Mouse (Mus musculus) liver, adult 2 months (tissue): Measurements from ENCODE around the gene Trpc2. TPM values are rescaled to one million over a fixed set of nuclear protein-coding genes. Genes with fewer than 3 reads are reported as not detected.
A peak's percentile ranks its signal among the peaks of the same experiment; 100 is the strongest.

Source experiments
- DNase-seq: peaks from one replicate; pipeline ENCODE4 v3.0.0-alpha.2; 2011; ENCODE audit warnings: low read depth, low spot score; ENCODE audit errors: extremely low read depth
- H3K27ac ChIP-seq: fragments of 200-500 bp; replicated peaks from 2 replicates; pipeline ENCODE4 v1.5.1; 2012; ENCODE audit warnings: low read depth, mild to moderate bottlenecking, control low read depth, inconsistent platforms, low read length; ENCODE audit not compliant: insufficient read depth
- H3K27me3 ChIP-seq: fragments of 200-500 bp; 2 replicates; pipeline ENCODE4 v1.6.1; 2012; ENCODE audit warnings: mild to moderate bottlenecking, moderate library complexity, low read length, inconsistent platforms; ENCODE audit not compliant: control insufficient read depth, insufficient read depth
- H3K36me3 ChIP-seq: fragments of 200-500 bp; 2 replicates; pipeline ENCODE4 v1.6.1; 2012; ENCODE audit warnings: low read length, inconsistent platforms; ENCODE audit not compliant: control insufficient read depth, insufficient read depth
- H3K4me1 ChIP-seq: fragments of 200-500 bp; 2 replicates; pipeline ENCODE4 v1.6.1; 2011; ENCODE audit warnings: low read length; ENCODE audit not compliant: control insufficient read depth, insufficient read depth
- H3K4me3 ChIP-seq: fragments of 200-500 bp; 2 replicates; pipeline ENCODE4 v1.5.1; 2011; ENCODE audit warnings: low read depth, mild to moderate bottlenecking, control low read depth, low read length, moderate library complexity; ENCODE audit not compliant: insufficient read depth
- H3K79me2 ChIP-seq: fragments of 200-500 bp; 2 replicates; pipeline ENCODE4 v1.6.1; 2012; ENCODE audit warnings: inconsistent platforms, mild to moderate bottlenecking, low read length, moderate library complexity; ENCODE audit not compliant: control insufficient read depth, insufficient read depth
- H3K9ac ChIP-seq: fragments of 200-500 bp; 2 replicates; pipeline ENCODE4 v1.6.1; 2012; ENCODE audit warnings: low read depth, mild to moderate bottlenecking, control low read depth, inconsistent platforms, low read length
- CTCF ChIP-seq: fragments of 200-500 bp; IDR thresholded peaks from 2 replicates; pipeline ENCODE4 v1.5.1; 2011; ENCODE audit warnings: low read depth, low read length, control low read depth
- POLR2A ChIP-seq: fragments of 200-500 bp; IDR thresholded peaks from 2 replicates; pipeline ENCODE4 v1.6.1; 2011; ENCODE audit warnings: low read length, control low read depth; ENCODE audit not compliant: insufficient read depth; ENCODE audit errors: extremely low read depth
- WGBS: fragments of 180-500 bp; shearing (Covaris S2); methylation state at CpG from one replicate; pipeline ENCODE4 v1.1.7; 2018; 5-methylcytosine and 5-hydroxymethylcytosine counted together
- polyA plus RNA-seq: library from polyadenylated mRNA; depleted of rRNA; stranded (reverse); fragments of >200 nt; gene quantifications from 2 replicates; pipeline ENCODE4 v1.2.3, GENCODE M21; 2012
- total RNA-seq: library from RNA; depleted of rRNA; stranded (reverse); fragments of >200 nt; gene quantifications from 2 replicates; pipeline ENCODE4 v1.2.3, GENCODE M21; 2014

Gene Trpc2
- total and polyA plus RNA-seq, 2 experiments = 0.09 TPM; not detected in 1

- WGBS = 62% methylated on average over 45 of the region's 45 CpGs
- Histone ChIP-seq H3K4me1 (no peaks in the 10 kb centered on the region), H3K4me3 (no peak overlapping the region)
These were observed 30.3 kb downstream of the Trpc2 start for GRCm38 (mm10) chr7:102113151-102113729.

GRCm38 (mm10) chr7:102116579-102117331, 33.8 kb downstream of the Trpc2 start, which contains the start of gene Chrna10:
Gene Chrna10 (minus strand): TSS chr7:102116828.
- DNase-seq = no peak
- no peak within 1 kb of the TSS for H3K27ac ChIP-seq
- H3K79me2 ChIP-seq = no peaks in the 10 kb centered on the region
- no peaks in the 10 kb centered on the region for H3K27me3 ChIP-seq
- H3K4me3 ChIP-seq = no peak within 1 kb of the TSS
- H3K36me3 ChIP-seq = peaks cover 19% of the 10 kb centered on the region
- WGBS = 53% methylated on average over 7 of the region's 7 CpGs
- H3K4me1 ChIP-seq = no peaks in the 10 kb centered on the region
- TF ChIP-seq CTCF = no peak
- TF ChIP-seq POLR2A = no peak
- no peak within 1 kb of the TSS for H3K9ac ChIP-seq

More at GRCm38 (mm10) chr7:102113151-102113729, 30.3 kb downstream of the Trpc2 start:
- H3K9ac ChIP-seq = no peak overlapping the region
- DNase-seq = no peak
- no peaks in the 10 kb centered on the region for H3K79me2 ChIP-seq
- no peaks in the 10 kb centered on the region for H3K27me3 ChIP-seq
- H3K27ac ChIP-seq = no peak overlapping the region
- TF ChIP-seq CTCF = no peak
- TF ChIP-seq POLR2A = no peak
- H3K36me3 ChIP-seq = no peaks in the 10 kb centered on the region

DNA sequence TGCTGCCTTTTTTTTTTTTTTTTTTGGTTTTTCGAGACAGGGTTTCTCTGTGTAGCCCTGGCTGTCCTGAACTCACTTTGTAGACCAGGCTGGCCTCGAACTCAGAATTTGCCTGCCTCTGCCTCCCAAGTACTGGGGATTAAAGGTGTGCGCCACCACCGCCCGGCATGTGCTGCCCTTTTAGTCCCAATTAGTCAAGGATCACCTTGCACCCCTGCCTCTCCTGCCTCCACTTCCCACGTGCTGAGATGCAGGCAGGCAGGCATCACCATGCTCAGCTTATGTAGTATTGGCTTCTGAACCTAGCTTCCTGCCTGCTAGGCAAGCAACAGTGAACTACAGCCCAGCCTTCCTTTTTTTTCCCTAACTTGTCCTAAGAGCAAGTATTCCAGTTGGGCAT, 34.5 kb downstream of the Trpc2 start:
- no peak for DNase-seq
- H3K4me3 ChIP-seq = no peak overlapping the region
- peaks cover 25% of the 10 kb centered on the region for H3K36me3 ChIP-seq
- WGBS = 73% methylated on average over 6 of the region's 6 CpGs
- H3K27me3 ChIP-seq = no peaks in the 10 kb centered on the region
- H3K27ac ChIP-seq = no peak overlapping the region
- TF ChIP-seq POLR2A (no peak), CTCF (no peak)
- H3K79me2 ChIP-seq = no peaks in the 10 kb centered on the region
- H3K4me1 ChIP-seq = no peaks in the 10 kb centered on the region
- H3K9ac ChIP-seq = no peak overlapping the region

GRCm38 (mm10) chr7:102120326-102120725, 37.4 kb downstream of the Trpc2 start:
- no peaks in the 10 kb centered on the region for H3K4me1 ChIP-seq

GRCm38 (mm10) chr7:102132395-102132794, 49.5 kb downstream of the Trpc2 start:
- H3K9ac ChIP-seq = no peak overlapping the region
- WGBS = 29% methylated on average over 4 of the region's 4 CpGs
- DNase-seq = peak; percentile 15
- no peak for TF ChIP-seq POLR2A
- no peak for TF ChIP-seq CTCF
- no peaks in the 10 kb centered on the region for H3K79me2 ChIP-seq
- H3K4me3 ChIP-seq = no peak overlapping the region
- H3K36me3 ChIP-seq = peaks cover 58% of the 10 kb centered on the region
- no peaks in the 10 kb centered on the region for H3K27me3 ChIP-seq
- no peaks in the 10 kb centered on the region for H3K4me1 ChIP-seq
- no peak overlapping the region for H3K27ac ChIP-seq

More at GRCm38 (mm10) chr7:102120326-102120725, 37.4 kb downstream of the Trpc2 start:
- DNase-seq = no peak
- Histone ChIP-seq H3K36me3 (peaks cover 54% of the 10 kb centered on the region), H3K27me3 (no peaks in the 10 kb centered on the region), H3K27ac (no peak overlapping the region), H3K79me2 (no peaks in the 10 kb centered on the region), H3K4me3 (no peak overlapping the region), H3K9ac (no peak overlapping the region)
- TF ChIP-seq POLR2A (no peak), CTCF (no peak)
- 96% methylated on average over 10 of the region's 10 CpGs for WGBS

GRCm38 (mm10) chr7:102137464-102137863, 54.5 kb downstream of the Trpc2 start:
- H3K4me1 ChIP-seq = no peaks in the 10 kb centered on the region
- H3K4me3 ChIP-seq = no peak overlapping the region
- TF ChIP-seq POLR2A = no peak
- peak; percentile 48; the same call in 1 of the 2 replicates for TF ChIP-seq CTCF
- peak; percentile 24 for DNase-seq
- 82% methylated on average over 1 of the region's 1 CpGs for WGBS
- no peak overlapping the region for H3K27ac ChIP-seq
- H3K36me3 ChIP-seq = peaks cover 62% of the 10 kb centered on the region
- no peaks in the 10 kb centered on the region for H3K27me3 ChIP-seq
- no peak overlapping the region for H3K9ac ChIP-seq
- no peaks in the 10 kb centered on the region for H3K79me2 ChIP-seq
